Mouse (Mus musculus): Measurements from ENCODE around the gene Gramd4. TPM values are rescaled to one million over a fixed set of nuclear protein-coding genes. Genes with fewer than 3 reads are reported as not detected.

The Gramd4 gene
- total and polyA plus RNA-seq, 2 experiments from 2014 or later, result 16.2 to 35.0 TPM

DNA sequence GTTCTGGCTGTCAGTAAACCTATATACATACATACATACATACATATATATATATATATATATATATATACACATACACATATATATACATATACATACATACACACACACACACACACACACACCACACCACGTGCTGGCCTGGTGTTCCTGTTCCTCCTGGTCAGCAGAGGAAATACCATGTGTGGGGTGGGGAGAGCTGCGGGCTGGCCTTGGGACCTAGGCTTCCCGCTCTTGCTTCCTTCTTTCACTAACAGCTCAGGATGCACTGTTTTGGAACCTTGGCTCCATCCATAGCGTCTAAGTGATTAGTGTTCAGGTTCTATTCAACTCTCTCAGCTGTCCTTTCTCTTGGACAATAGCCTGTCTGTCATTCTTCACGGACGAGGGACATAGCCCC, 48.3 kb downstream of the Gramd4 start:
- DNase-seq (ENCODE audit: low spot score) (no peak), ATAC-seq (ENCODE audit: insufficient read depth, low read depth) (no peak)
- Histone ChIP-seq H3K4me1 (ENCODE audit: control insufficient read depth, insufficient read depth) (peaks cover 60% of the 10 kb centered on the region), H3K4me2 (ENCODE audit: low read depth, low read length) (no peak overlapping the region), H3K9ac (replicated peaks; ENCODE audit: low read depth, low read length) (no peak overlapping the region), H3K27me3 (ENCODE audit: control insufficient read depth, insufficient read depth, low read length) (no peaks in the 10 kb centered on the region), H3K36me3 (replicated peaks; ENCODE audit: control insufficient read depth, insufficient read depth, low read length) (peaks cover 22% of the 10 kb centered on the region), H3K27ac (ENCODE audit: low read depth) (peak overlapping the region; percentile 88), H3K9me3 (replicated peaks; ENCODE audit: control insufficient read depth, low read length) (no peaks in the 10 kb centered on the region), H3K4me3 (ENCODE audit: low read depth, low read length) (no peak overlapping the region)
- WGBS, result 41% methylated on average over 6 of the region's 6 CpGs
- TF ChIP-seq EP300 (IDR thresholded peaks at IDR 0.05; ENCODE audit: low read depth) (no peak), CTCF (IDR thresholded peaks at IDR 0.05; ENCODE audit: low read depth) (no peak)

DNA sequence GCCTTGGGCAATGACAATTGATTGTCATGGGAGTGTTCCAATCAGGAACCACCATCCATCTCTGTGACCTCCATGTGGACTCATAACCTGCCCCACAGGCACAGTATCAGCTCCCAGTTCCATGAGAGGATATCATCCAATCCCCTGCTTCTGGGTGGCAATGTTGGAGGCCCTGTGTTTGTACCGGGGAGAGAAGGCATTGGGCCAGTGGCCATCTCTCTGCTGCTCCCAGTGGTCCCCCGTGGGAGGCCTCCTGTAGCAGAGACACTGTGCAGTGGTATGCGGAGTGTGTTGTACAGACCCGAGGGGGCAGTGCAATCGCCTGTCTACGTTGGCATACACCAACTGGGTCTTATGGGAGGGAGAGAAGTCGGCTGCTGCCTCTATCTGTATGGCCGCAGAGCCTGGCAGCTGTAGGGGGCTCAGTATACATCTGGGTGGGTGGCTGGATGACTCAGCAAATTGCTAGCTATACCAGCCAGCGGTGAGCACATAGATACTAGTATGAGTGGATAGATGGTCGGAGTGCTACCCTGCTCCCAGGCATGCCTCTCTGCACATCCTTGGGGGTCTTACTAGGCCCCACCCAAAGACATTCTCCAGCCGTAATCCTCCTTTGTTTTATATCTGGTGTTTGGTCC, 50.5 kb downstream of the Gramd4 start:
- TF ChIP-seq CTCF (IDR thresholded peaks at IDR 0.05; ENCODE audit: low read depth) (peak; percentile 37), EP300 (IDR thresholded peaks at IDR 0.05; ENCODE audit: low read depth) (no peak)
- WGBS, result 57% methylated on average over 11 of the region's 11 CpGs
- Histone ChIP-seq H3K9ac (replicated peaks; ENCODE audit: low read depth, low read length) (no peak overlapping the region), H3K9me3 (replicated peaks; ENCODE audit: control insufficient read depth, low read length) (no peaks in the 10 kb centered on the region), H3K36me3 (replicated peaks; ENCODE audit: control insufficient read depth, insufficient read depth, low read length) (0 out of 2 replicates have a peak, but pooled peaks cover 2% of the 10 kb centered on the region), H3K4me1 (ENCODE audit: control insufficient read depth, insufficient read depth) (peaks cover 79% of the 10 kb centered on the region), H3K4me2 (ENCODE audit: low read depth, low read length) (no peak overlapping the region), H3K4me3 (ENCODE audit: low read depth, low read length) (no peak overlapping the region), H3K27me3 (ENCODE audit: control insufficient read depth, insufficient read depth, low read length) (no peaks in the 10 kb centered on the region), H3K27ac (ENCODE audit: low read depth) (peak overlapping the region; percentile 94)
- peak; percentile 18; the same call in 1 of the 2 replicates for ATAC-seq (ENCODE audit: insufficient read depth, low read depth)
- DNase-seq (ENCODE audit: low spot score), result peak; percentile 55

DNA sequence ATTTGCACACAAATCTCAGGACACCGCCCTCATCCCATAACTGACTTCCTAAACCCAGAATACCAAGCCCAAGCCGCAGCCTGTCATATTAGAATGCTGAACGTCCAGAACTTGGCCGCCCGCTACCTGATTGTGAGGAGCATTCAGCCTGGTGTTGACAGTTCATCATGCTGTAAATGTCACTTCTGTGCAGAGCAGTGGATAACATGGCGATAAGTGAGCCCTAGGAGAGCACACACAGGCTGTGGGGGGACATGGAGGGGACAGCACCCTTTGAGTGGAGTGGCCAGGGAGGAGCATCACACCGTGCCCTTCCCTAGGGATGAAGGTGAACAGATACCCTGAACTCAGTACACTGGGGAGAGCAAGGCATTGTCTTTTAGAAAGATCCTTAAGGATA, 51.8 kb downstream of the Gramd4 start:
- peak; percentile 85 for ATAC-seq (ENCODE audit: insufficient read depth, low read depth)
- Histone ChIP-seq H3K9me3 (replicated peaks; ENCODE audit: control insufficient read depth, low read length) (no peaks in the 10 kb centered on the region), H3K36me3 (replicated peaks; ENCODE audit: control insufficient read depth, insufficient read depth, low read length) (no peaks in the 10 kb centered on the region), H3K4me1 (ENCODE audit: control insufficient read depth, insufficient read depth) (peaks cover 82% of the 10 kb centered on the region), H3K27me3 (ENCODE audit: control insufficient read depth, insufficient read depth, low read length) (no peaks in the 10 kb centered on the region), H3K4me3 (ENCODE audit: low read depth, low read length) (no peak overlapping the region), H3K9ac (replicated peaks; ENCODE audit: low read depth, low read length) (peak overlapping the region; percentile 30; the same call in 1 of the 2 replicates), H3K4me2 (ENCODE audit: low read depth, low read length) (peak overlapping the region; percentile 38), H3K27ac (ENCODE audit: low read depth) (peak overlapping the region; percentile 94)
- peak; percentile 87 for DNase-seq (ENCODE audit: low spot score)
- TF ChIP-seq CTCF (IDR thresholded peaks at IDR 0.05; ENCODE audit: low read depth) (no peak), EP300 (IDR thresholded peaks at IDR 0.05; ENCODE audit: low read depth) (no peak; the same call in 1 of the 2 replicates)
- WGBS, result 26% methylated on average over 7 of the region's 7 CpGs

DNA sequence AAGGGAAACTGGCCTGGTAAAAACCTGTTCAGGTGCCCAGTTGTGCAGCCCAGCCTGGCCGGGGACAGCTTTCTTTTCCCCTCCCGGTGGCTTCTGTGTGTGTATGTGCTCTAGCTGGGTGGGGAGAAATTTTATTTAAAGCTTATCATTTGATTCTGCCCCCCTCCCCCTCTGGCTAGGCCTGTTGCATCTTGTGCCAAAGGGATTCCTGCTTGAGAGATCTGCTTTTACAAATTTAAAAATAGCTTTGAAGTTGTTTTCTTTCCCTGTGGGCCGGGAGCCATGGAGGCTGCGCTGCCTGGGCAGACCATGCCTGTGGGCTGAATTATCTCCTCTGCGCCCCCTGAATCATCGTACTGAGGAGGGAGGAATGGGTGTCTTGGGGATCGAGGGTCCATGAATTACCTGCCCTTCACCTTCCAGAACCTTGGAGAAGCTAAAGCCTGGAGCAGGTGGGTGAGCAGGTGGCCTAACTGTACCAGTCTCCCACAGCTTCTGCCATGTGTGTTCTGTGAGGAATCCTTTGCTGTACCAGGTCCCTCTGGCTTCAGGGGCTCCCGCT, 52.2 kb downstream of the Gramd4 start:
- peaks cover 78% of the 10 kb centered on the region for H3K4me1 ChIP-seq (ENCODE audit: control insufficient read depth, insufficient read depth)

DNA sequence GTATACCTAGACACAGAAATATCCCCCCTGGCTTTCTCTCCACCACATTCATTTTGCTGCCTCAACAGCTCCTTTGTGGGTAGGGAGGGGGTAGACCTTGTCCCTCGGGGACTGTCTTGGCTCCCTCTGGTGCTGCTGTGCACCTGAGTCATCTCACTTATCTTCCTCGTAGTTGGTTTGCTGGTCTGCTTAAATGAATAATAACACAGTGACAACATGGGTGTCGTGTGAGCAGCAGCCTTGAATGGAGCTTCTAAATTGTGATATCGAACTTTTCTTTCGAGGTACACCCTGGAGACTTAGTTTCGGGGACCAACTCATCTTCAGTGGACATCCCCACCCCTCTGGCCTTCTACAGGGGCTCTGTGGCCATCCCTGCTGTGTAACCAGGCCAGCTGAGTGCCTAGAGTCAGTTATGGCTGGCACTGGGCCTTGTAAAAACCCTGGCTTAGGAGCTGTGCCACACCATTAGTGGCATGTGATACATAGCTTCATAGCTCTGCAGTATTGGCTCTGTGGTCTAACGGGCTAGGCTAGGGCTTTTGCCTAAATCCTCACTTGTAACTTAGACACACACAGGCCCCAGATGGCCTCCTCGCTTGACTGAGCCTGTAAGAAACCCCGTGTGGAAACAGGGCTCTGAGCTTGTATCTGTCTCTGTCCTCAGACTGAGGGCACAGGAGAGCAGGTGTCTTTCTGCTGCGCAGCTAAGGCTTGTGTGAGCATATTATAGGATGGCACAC, 53.0 kb downstream of the Gramd4 start:
- Histone ChIP-seq H3K4me3 (ENCODE audit: low read depth, low read length) (no peak overlapping the region), H3K9me3 (replicated peaks; ENCODE audit: control insufficient read depth, low read length) (no peaks in the 10 kb centered on the region), H3K4me1 (ENCODE audit: control insufficient read depth, insufficient read depth) (peaks cover 73% of the 10 kb centered on the region), H3K4me2 (ENCODE audit: low read depth, low read length) (peak overlapping the region; percentile 38), H3K36me3 (replicated peaks; ENCODE audit: control insufficient read depth, insufficient read depth, low read length) (no peaks in the 10 kb centered on the region), H3K27ac (ENCODE audit: low read depth) (peak overlapping the region; percentile 94), H3K9ac (replicated peaks; ENCODE audit: low read depth, low read length) (no peak overlapping the region; the same call in 1 of the 2 replicates), H3K27me3 (ENCODE audit: control insufficient read depth, insufficient read depth, low read length) (no peaks in the 10 kb centered on the region)
- ATAC-seq (ENCODE audit: insufficient read depth, low read depth), result no peak
- no peak for DNase-seq (ENCODE audit: low spot score)
- TF ChIP-seq EP300 (IDR thresholded peaks at IDR 0.05; ENCODE audit: low read depth) (no peak), CTCF (IDR thresholded peaks at IDR 0.05; ENCODE audit: low read depth) (no peak)
- WGBS, result 61% methylated on average over 10 of the region's 10 CpGs

More for the DNA sequence above, 52.2 kb downstream of the Gramd4 start:
- Histone ChIP-seq H3K36me3 (replicated peaks; ENCODE audit: control insufficient read depth, insufficient read depth, low read length) (no peaks in the 10 kb centered on the region), H3K9me3 (replicated peaks; ENCODE audit: control insufficient read depth, low read length) (no peaks in the 10 kb centered on the region), H3K9ac (replicated peaks; ENCODE audit: low read depth, low read length) (peak overlapping the region; percentile 30; the same call in 1 of the 2 replicates), H3K27ac (ENCODE audit: low read depth) (peak overlapping the region; percentile 94), H3K27me3 (ENCODE audit: control insufficient read depth, insufficient read depth, low read length) (no peaks in the 10 kb centered on the region), H3K4me2 (ENCODE audit: low read depth, low read length) (peak overlapping the region; percentile 38), H3K4me3 (ENCODE audit: low read depth, low read length) (no peak overlapping the region)
- WGBS, result 28% methylated on average over 8 of the region's 8 CpGs
- DNase-seq (ENCODE audit: low spot score) (peak; percentile 90), ATAC-seq (ENCODE audit: insufficient read depth, low read depth) (peak; percentile 72)
- peak; percentile 79; the same call in 1 of the 2 replicates for TF ChIP-seq EP300 (IDR thresholded peaks at IDR 0.05; ENCODE audit: low read depth)
- TF ChIP-seq CTCF (IDR thresholded peaks at IDR 0.05; ENCODE audit: low read depth), result no peak

Measured in heart, postnatal 0 days (tissue).